Mouse (Mus musculus) T-cell, adult 66 days (primary cell): ENCODE data around the gene Zfp36. TPM values are rescaled to one million over a fixed set of nuclear protein-coding genes. Genes with fewer than 3 reads are reported as not detected.

ENCODE experiments used
- total RNA-seq, 2 experiments: library from RNA; stranded (reverse); gene quantifications; 3 replicates in 1 of 2; 4 replicates in 1 of 2; pipeline ENCODE4 v1.2.4; 2023

Gene Zfp36
- 100 to 1,000 TPM; 193 to 206 TPM for total RNA-seq

GRCm38 (mm10) chr7:28380237-28381016 is at the start of gene Zfp36:
Gene Zfp36, minus strand, starts transcription at chr7:28380253.

GRCm38 (mm10) chr7:28392429-28393271 is 12.6 kb upstream of the Zfp36 start, which contains the start of the genes Med29 and Paf1:
Gene Med29, minus strand, starts transcription at chr7:28392708.
Gene Paf1, plus strand, starts transcription at chr7:28392951.

GRCm38 (mm10) chr7:28372251-28373108 is 7.6 kb downstream of the Zfp36 start, which contains the start of gene Plekhg2:
Gene Plekhg2, minus strand, starts transcription at chr7:28372599.

GRCm38 (mm10) chr7:28350155-28350883 is 29.7 kb downstream of the Zfp36 start, which contains the start of gene Rps16:
Gene Rps16, plus strand, starts transcription at chr7:28350652.

GRCm38 (mm10) chr7:28338108-28338998 is 41.7 kb downstream of the Zfp36 start, which contains the start of gene Supt5:
Gene Supt5, minus strand, starts transcription at chr7:28338746.

Other genes with a start within 250 kb of the Zfp36 start
- 100 to 1,000 TPM; 207 to 223 TPM for gene Fbl, start 210.5 kb downstream of the Zfp36 start, total RNA-seq
- gene Dyrk1b, start 200.8 kb downstream of the Zfp36 start, total RNA-seq: 10 to 100 TPM; 13.8 to 14.1 TPM
- gene Eid2, start 112.4 kb downstream of the Zfp36 start, total RNA-seq: 10 to 100 TPM; 11.0 to 12.4 TPM
- 1 to 10 TPM; 6.2 to 7.4 TPM for gene Eid2b, start 102.5 kb downstream of the Zfp36 start, total RNA-seq
- gene Selenov, start 89.1 kb downstream of the Zfp36 start, total RNA-seq: not detected
- not detected for gene Dll3, start 78.0 kb downstream of the Zfp36 start, total RNA-seq
- 10 to 100 TPM; 34.1 to 40.1 TPM for gene Timm50, start 68.2 kb downstream of the Zfp36 start, total RNA-seq
- 100 to 1,000 TPM; 169 to 174 TPM for gene Supt5, start 41.5 kb downstream of the Zfp36 start, total RNA-seq
- gene Rps16, start 29.6 kb downstream of the Zfp36 start, total RNA-seq: 1,000 to 10,000 TPM; 5,462 to 5,531 TPM
- 100 to 1,000 TPM; 182 to 187 TPM for gene Plekhg2, start 7.7 kb downstream of the Zfp36 start, total RNA-seq
- 10 to 100 TPM; 16.1 to 20.7 TPM for gene Med29, start 12.5 kb upstream of the Zfp36 start, total RNA-seq
- 100 to 1,000 TPM; 144 to 185 TPM for gene Paf1, start 12.7 kb upstream of the Zfp36 start, total RNA-seq
- gene Gmfg, start 57.2 kb upstream of the Zfp36 start, total RNA-seq: 100 to 1,000 TPM; 282 to 300 TPM
- 1 to 10 TPM; 4.3 to 5.1 TPM for gene Lrfn1, start 71.7 kb upstream of the Zfp36 start, total RNA-seq
- gene Ifnl2, start 130.2 kb upstream of the Zfp36 start, total RNA-seq: not detected
- gene Ifnl3, start 142.6 kb upstream of the Zfp36 start, total RNA-seq: not detected
- gene Sycn, start 160.6 kb upstream of the Zfp36 start, total RNA-seq: not detected
- gene Nccrp1, start 167.0 kb upstream of the Zfp36 start, total RNA-seq: not detected
- gene Samd4b, start 217.9 kb upstream of the Zfp36 start, total RNA-seq: 10 to 100 TPM; 43.9 to 46.4 TPM
- 10 to 100 TPM in 1 of 2 experiments, 1 to 10 TPM in 1; 8.4 to 10.2 TPM for gene Pak4, start 217.9 kb upstream of the Zfp36 start, total RNA-seq